ENCODE assay signal across 19 mouse cellular contexts in genomic region chr19:38276226-38276625, GRCm38 (mm10). TPM values are rescaled to one million over a fixed set of nuclear protein-coding genes. Genes with fewer than 3 reads are reported as not detected.
"Had no signal": no experiment of that assay in that cellular context is flagged by ENCODE, and none has a peak within 500 bp of the region (broad histone marks: within the 10 kb centered on the region; RNA-seq: fewer than 3 reads in every experiment).

No protein-coding gene starts in this region.

- ATAC-seq: intestine, postnatal 0 days; midbrain, embryonic 13.5 days had no signal

- H3K4me2 ChIP-seq: liver, embryonic 13.5 days; midbrain, embryonic 13.5 days; neural tube, embryonic 12.5 days; neural tube, embryonic 15.5 days; stomach, embryonic 15.5 days had no signal

- DNase-seq: kidney, adult 2 months; kidney, postnatal 25 days; liver, embryonic 13.5 days; lung, adult 2 months; lung, postnatal 14 days; lung, postnatal 4 days; right cerebral cortex, adult 18-20 months; right cerebral cortex, postnatal 14 days; right cerebral cortex, postnatal 4 days; thymus, postnatal 25 days had no signal

- H3K36me3 ChIP-seq: liver, embryonic 13.5 days; midbrain, embryonic 13.5 days; neural tube, embryonic 12.5 days; neural tube, embryonic 15.5 days; stomach, embryonic 15.5 days had no signal

- H3K4me3 ChIP-seq: liver, embryonic 13.5 days; midbrain, embryonic 13.5 days; neural tube, embryonic 12.5 days; neural tube, embryonic 15.5 days; stomach, embryonic 15.5 days had no signal

- H3K9me3 ChIP-seq: liver, embryonic 13.5 days; midbrain, embryonic 13.5 days; neural tube, embryonic 12.5 days; neural tube, embryonic 15.5 days; stomach, embryonic 15.5 days had no signal

- H3K9ac ChIP-seq: liver, embryonic 13.5 days; midbrain, embryonic 13.5 days; neural tube, embryonic 12.5 days; neural tube, embryonic 15.5 days; stomach, embryonic 15.5 days had no signal

- H3K27me3 ChIP-seq: liver, embryonic 13.5 days; midbrain, embryonic 13.5 days; neural tube, embryonic 12.5 days; neural tube, embryonic 15.5 days; stomach, embryonic 15.5 days had no signal

- H3K27ac ChIP-seq: kidney, postnatal 0 days; liver, embryonic 13.5 days; midbrain, embryonic 13.5 days; neural tube, embryonic 12.5 days; neural tube, embryonic 15.5 days; stomach, embryonic 15.5 days had no signal

- H3K4me1 ChIP-seq: liver, embryonic 13.5 days; midbrain, embryonic 13.5 days; neural tube, embryonic 12.5 days; neural tube, embryonic 15.5 days; stomach, embryonic 15.5 days had no signal

RNA-seq across cellular contexts. Expression of gene Lgi1, which starts 11.9 kb away (rescaled TPM):
- total RNA-seq: liver, adult 2 months; megakaryocyte-erythroid progenitor cell, adult 5-6 weeks had no signal
- polyA plus RNA-seq: liver, adult 2 months; thymus, postnatal 0 days had no signal
